Mouse (Mus musculus) forebrain, postnatal 0 days (tissue): ENCODE results near the gene Gpr62. TPM values are rescaled to one million over a fixed set of nuclear protein-coding genes. Genes with fewer than 3 reads are reported as not detected.

ENCODE experiments used
- ATAC-seq: fragments of 200-750 bp; cut with Nextera tagmentation; 2 replicates; pipeline ENCODE4 v1.8.0; 2017; ENCODE audit warnings: mild to moderate bottlenecking, moderate library complexity
- DNase-seq: peaks from one replicate; pipeline ENCODE4 v3.0.0-alpha.2; 2015
- H3K27ac ChIP-seq: fragments of 300-500 bp; sonication (generic); 2 replicates; pipeline ENCODE4 v1.5.1; 2014; ENCODE audit warnings: low read depth, mild to moderate bottlenecking, antibody characterized with exemption, low read length, moderate library complexity, mixed read lengths
- H3K27me3 ChIP-seq: fragments of 300-500 bp; sonication (generic); 2 replicates; pipeline ENCODE4 v1.6.1; 2014; ENCODE audit warnings: mild to moderate bottlenecking, low read length, mixed read lengths; ENCODE audit not compliant: insufficient read depth
- H3K36me3 ChIP-seq: fragments of 300-500 bp; sonication (generic); 2 replicates; pipeline ENCODE4 v1.6.1; 2014; ENCODE audit warnings: mild to moderate bottlenecking, moderate library complexity; ENCODE audit not compliant: insufficient read depth
- H3K4me1 ChIP-seq: fragments of 300-500 bp; sonication (generic); 2 replicates; pipeline ENCODE4 v1.6.1; 2014; ENCODE audit warnings: antibody characterized with exemption; ENCODE audit not compliant: insufficient read depth
- H3K4me2 ChIP-seq: fragments of 300-500 bp; sonication (generic); 2 replicates; pipeline ENCODE4 v1.6.1; 2014; ENCODE audit warnings: low read depth, mild to moderate bottlenecking, moderate library complexity
- H3K4me3 ChIP-seq: fragments of 300-500 bp; sonication (generic); 2 replicates; pipeline ENCODE4 v1.5.1; 2014; ENCODE audit warnings: low read depth, low read length, mixed read lengths
- H3K9ac ChIP-seq: fragments of 300-500 bp; sonication (generic); 2 replicates; pipeline ENCODE4 v1.6.1; 2014; ENCODE audit warnings: mild to moderate bottlenecking
- H3K9me3 ChIP-seq: fragments of 300-500 bp; sonication (generic); 2 replicates; pipeline ENCODE4 v1.6.1; 2016; ENCODE audit warnings: low read length
- CTCF ChIP-seq: sonication (generic); IDR thresholded peaks from 2 replicates; pipeline ENCODE4 v1.5.1; 2016; ENCODE audit warnings: antibody characterized with exemption, control low read depth, low read depth
- WGBS: fragments of 180-500 bp; shearing (Covaris S2); extraction: QIAGEN DNeasy Blood & Tissue Kit; methylation state at CpG from one replicate; pipeline ENCODE4 v1.1.7; 2014; 5-methylcytosine and 5-hydroxymethylcytosine counted together
- polyA plus RNA-seq: library from polyadenylated mRNA; unstranded; fragments of >200 nt; fragmentation: Nextera tagmentation; extraction: Ambion mirVana; gene quantifications from 2 replicates; pipeline ENCODE4 v1.2.1, GENCODE M21; 2015
- total RNA-seq: library from RNA; depleted of rRNA; stranded (reverse); fragments of >200 nt; gene quantifications from 2 replicates; pipeline ENCODE4 v1.2.3, GENCODE M21; 2014

The Gpr62 gene
- total and polyA plus RNA-seq, 2 experiments from 2014 or later, result 1.8 to 3.0 TPM

DNA sequence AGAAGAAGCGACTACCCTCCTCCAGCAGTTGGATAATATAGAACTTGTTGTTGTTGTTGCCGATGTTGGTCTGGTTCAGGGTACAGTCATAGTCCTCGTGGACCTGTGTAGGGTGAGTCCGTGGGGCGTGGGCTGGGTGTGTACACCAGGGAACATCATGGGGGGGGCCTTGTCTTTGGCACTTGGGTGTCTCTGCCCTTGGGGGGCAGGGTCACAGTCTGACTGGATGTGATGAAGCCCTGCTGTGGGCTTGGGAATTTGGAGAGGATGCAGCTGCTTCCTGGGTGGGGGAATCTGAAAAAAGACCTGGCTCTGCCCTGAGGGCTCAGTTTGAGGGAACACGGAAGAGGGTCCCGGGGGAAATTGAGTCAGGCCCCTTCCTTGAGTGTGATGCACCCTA is 9.3 kb upstream of the Gpr62 start:
- H3K4me2 ChIP-seq, result no peak overlapping the region
- no peak for DNase-seq
- no peak overlapping the region for H3K4me3 ChIP-seq
- H3K27ac ChIP-seq, result no peak overlapping the region
- H3K9ac ChIP-seq, result no peak overlapping the region
- no peaks in the 10 kb centered on the region for H3K9me3 ChIP-seq
- no peak for TF ChIP-seq CTCF
- WGBS, result 65% methylated on average over 7 of the region's 7 CpGs
- no peaks in the 10 kb centered on the region for H3K27me3 ChIP-seq
- no peak for ATAC-seq
- H3K4me1 ChIP-seq, result peaks cover 5% of the 10 kb centered on the region; the same call in 1 of the 2 replicates
- no peaks in the 10 kb centered on the region for H3K36me3 ChIP-seq

DNA sequence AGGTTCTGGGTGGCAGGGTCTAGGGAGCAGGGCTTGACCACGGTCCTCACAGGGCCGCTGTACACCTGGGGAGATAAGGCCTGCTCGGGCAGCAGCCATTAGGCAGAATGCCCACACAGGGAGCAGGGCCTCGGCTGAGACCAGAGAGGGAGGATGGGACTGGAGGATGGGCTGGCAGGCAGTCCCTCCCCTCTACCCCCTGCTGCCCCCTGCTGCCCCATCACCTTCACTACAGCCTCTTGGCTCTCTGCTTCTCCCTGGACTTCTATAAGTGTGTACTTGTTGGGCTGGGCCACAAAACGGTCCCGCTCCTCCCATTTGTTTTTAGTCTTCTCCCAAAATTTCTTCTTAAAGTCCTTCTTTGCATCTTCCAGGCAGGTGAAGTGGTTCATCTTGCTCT is 8.7 kb upstream of the Gpr62 start:
- H3K9me3 ChIP-seq, result no peaks in the 10 kb centered on the region
- H3K4me2 ChIP-seq, result no peak overlapping the region
- no peaks in the 10 kb centered on the region for H3K36me3 ChIP-seq
- TF ChIP-seq CTCF, result peak; percentile 63
- no peak overlapping the region for H3K4me3 ChIP-seq
- H3K9ac ChIP-seq, result no peak overlapping the region
- no peak overlapping the region for H3K27ac ChIP-seq
- peak; percentile 51 for DNase-seq
- H3K4me1 ChIP-seq, result peaks cover 5% of the 10 kb centered on the region; the same call in 1 of the 2 replicates
- 9% methylated on average over 6 of the region's 6 CpGs for WGBS
- no peaks in the 10 kb centered on the region for H3K27me3 ChIP-seq
- ATAC-seq, result no peak

DNA sequence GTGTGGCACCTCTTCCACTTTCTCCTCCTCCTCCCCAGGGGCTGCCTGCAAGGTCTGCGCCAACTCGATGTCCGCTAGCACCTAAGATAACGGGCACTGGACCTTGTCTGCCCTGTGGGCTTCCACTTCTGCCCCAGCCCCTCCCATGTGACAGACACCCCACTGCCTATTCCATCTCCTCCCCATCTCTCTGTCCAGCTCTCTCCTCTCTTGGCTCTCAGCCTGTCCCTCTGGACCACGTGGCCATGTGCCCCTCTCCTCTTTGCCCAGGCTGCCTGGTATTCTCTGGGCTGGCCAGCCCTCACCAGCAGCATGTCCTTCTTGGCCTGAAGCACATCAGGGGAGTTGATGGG is 8.0 kb upstream of the Gpr62 start:
- Histone ChIP-seq H3K4me1 (peaks cover 5% of the 10 kb centered on the region; the same call in 1 of the 2 replicates), H3K36me3 (no peaks in the 10 kb centered on the region), H3K9me3 (no peaks in the 10 kb centered on the region), H3K27me3 (no peaks in the 10 kb centered on the region), H3K4me3 (no peak overlapping the region), H3K4me2 (no peak overlapping the region), H3K27ac (no peak overlapping the region), H3K9ac (no peak overlapping the region)
- no peak for DNase-seq
- WGBS, result 80% methylated on average over 5 of the region's 5 CpGs
- ATAC-seq, result no peak
- no peak for TF ChIP-seq CTCF

DNA sequence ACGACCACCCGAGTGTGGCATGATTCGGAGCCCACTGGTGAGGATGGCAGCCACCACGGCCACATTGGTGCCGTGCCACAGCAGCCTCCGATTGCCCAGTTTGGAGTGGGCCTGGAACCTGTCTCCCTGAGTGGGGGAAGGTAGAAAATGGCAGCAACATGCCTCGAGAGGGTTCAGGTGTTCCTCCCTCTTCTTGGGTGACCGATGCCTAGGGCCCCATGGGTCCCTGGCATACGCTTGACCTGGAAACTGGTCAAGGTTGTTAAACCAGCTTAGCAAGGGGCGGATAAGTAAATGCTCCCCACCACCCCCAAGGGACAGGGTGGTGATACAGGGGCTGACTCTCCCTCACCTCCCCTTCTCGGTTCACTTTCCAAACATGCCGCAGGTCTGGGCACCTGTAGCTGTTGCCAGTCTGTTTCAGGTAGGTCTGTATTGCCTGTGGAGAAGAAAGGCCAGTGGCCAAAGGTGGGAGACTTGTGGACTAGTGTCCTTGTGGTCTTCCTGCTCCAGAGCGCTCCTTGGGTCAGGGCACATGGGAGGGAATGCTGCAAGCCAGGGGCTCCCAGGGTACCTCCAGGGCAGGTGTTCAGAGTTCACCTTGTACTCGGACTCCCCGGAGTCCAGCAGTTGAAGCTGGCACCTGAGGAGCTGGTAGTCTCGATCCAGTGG is 7.5 kb upstream of the Gpr62 start:
- 89% methylated on average over 16 of the region's 16 CpGs for WGBS

DNA sequence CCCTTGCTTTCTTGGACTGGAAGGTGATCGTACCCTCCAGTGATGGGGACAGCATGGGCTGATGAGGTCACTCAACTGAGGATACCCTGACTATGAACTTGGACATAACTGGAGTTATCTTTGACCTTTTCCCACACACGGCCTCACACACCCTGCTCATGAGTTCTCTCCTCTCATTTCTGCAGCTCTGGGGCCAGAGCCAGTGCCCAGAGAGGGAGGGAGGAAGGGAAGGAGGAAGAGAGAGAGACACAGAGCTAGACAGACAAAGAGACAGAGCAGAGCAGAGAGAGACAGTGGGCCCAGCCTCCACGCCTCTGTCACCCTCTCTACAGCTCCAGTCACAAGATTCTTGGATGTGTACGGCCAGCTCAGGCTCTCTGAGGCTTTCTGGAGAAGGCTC is 6.6 kb upstream of the Gpr62 start:
- WGBS, result 63% methylated on average over 4 of the region's 4 CpGs
- Histone ChIP-seq H3K4me2 (no peak overlapping the region), H3K36me3 (no peaks in the 10 kb centered on the region), H3K27ac (no peak overlapping the region), H3K9ac (no peak overlapping the region), H3K4me3 (no peak overlapping the region), H3K4me1 (no peaks in the 10 kb centered on the region), H3K9me3 (no peaks in the 10 kb centered on the region), H3K27me3 (no peaks in the 10 kb centered on the region)
- no peak for TF ChIP-seq CTCF
- ATAC-seq (no peak), DNase-seq (no peak)

More for the DNA sequence above, 7.5 kb upstream of the Gpr62 start:
- H3K4me2 ChIP-seq, result no peak overlapping the region
- H3K9ac ChIP-seq, result no peak overlapping the region
- ATAC-seq (no peak), DNase-seq (no peak)
- H3K4me1 ChIP-seq, result peaks cover 4% of the 10 kb centered on the region; the same call in 1 of the 2 replicates
- no peaks in the 10 kb centered on the region for H3K36me3 ChIP-seq
- no peaks in the 10 kb centered on the region for H3K9me3 ChIP-seq
- H3K27me3 ChIP-seq, result no peaks in the 10 kb centered on the region
- TF ChIP-seq CTCF, result no peak
- H3K4me3 ChIP-seq, result no peak overlapping the region
- H3K27ac ChIP-seq, result no peak overlapping the region

DNA sequence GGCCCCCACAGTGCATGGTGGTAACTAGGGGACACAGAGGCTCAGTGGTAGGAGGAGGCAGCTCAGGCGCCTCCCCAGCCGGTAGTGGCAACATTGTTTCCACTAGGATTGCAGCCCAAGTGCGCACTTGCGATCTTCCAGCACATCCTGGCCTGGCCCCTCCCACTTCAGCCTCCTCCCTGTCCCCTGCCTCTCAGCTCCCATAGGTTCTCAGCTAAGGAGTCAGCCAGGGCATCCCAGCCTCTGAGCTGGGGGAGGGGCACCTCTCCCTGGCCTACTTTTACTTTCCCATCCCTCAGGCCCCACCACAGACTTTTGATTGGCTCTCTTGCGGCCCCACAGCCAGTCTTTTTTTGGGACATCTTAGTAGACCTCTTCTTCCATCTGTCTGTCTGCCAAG is 6.2 kb upstream of the Gpr62 start:
- no peak for DNase-seq
- no peak for ATAC-seq

DNA sequence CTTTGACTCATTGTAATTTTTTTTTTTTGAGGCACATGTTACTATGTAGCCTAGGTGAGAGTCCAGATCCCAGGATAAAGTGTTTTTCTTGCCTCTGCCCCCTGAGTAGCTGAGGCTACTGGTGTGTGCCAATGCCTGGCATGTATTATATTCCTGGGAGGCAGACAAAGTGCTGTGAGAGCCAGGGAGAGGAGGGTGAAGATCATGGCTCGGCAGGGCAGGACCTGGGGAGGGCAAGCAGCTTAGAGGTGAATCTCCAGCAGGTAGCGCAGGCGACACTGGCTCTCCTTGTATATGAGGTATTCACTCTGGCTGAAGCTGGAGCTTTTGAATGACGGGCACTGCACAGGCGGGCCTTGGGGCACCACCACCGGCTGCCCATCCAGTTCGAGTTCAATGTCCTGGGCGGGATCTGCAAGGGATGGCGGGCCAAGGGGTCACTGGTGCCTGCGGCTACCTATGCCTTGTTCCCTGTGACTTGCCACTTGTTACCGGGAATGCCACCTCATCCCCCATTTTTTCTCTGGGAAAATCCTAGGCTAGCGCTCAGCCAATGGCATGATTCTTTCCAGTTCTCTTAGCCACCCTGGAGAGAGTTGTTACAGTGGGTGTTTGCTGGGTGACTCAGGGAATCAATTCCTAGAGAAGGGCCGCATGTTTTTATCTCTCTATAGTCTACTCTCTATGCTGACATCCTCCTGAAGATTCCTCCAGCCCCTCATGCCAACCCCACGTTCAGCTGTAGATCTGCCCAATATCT is 5.4 kb upstream of the Gpr62 start:
- Histone ChIP-seq H3K4me1 (no peaks in the 10 kb centered on the region), H3K9ac (no peak overlapping the region), H3K36me3 (no peaks in the 10 kb centered on the region), H3K9me3 (no peaks in the 10 kb centered on the region), H3K4me2 (no peak overlapping the region), H3K27me3 (no peaks in the 10 kb centered on the region), H3K4me3 (no peak overlapping the region), H3K27ac (no peak overlapping the region)
- no peak for TF ChIP-seq CTCF
- DNase-seq (no peak), ATAC-seq (no peak)
- WGBS, result 59% methylated on average over 14 of the region's 14 CpGs

More for the DNA sequence above, 6.2 kb upstream of the Gpr62 start:
- H3K4me2 ChIP-seq, result no peak overlapping the region
- no peaks in the 10 kb centered on the region for H3K36me3 ChIP-seq
- no peak overlapping the region for H3K4me3 ChIP-seq
- TF ChIP-seq CTCF, result no peak
- H3K27me3 ChIP-seq, result no peaks in the 10 kb centered on the region
- H3K4me1 ChIP-seq, result no peaks in the 10 kb centered on the region
- H3K9me3 ChIP-seq, result no peaks in the 10 kb centered on the region
- no peak overlapping the region for H3K27ac ChIP-seq
- no peak overlapping the region for H3K9ac ChIP-seq
- 24% methylated on average over 5 of the region's 5 CpGs for WGBS
